Mouse (Mus musculus) heart, adult 9 months (tissue): ENCODE results near the gene Grik3.
A peak's percentile ranks its signal among the peaks of the same experiment; 100 is the strongest.
"Not testable (repeated sequence)": the region's sequence is repeated elsewhere in the genome, so short reads cannot be mapped to it uniquely, and the experiment has no call there.

Source experiments
- DNase-seq, 2 experiments: peaks; one replicate each; pipeline ENCODE4 v3.0.0; 2022; ENCODE audit warnings: low spot score in 2 of 2

Gene Grik3

GRCm38 (mm10) chr4:125592663-125593062, 102.2 kb downstream of the Grik3 start:
- DNase-seq, result no peak

GRCm38 (mm10) chr4:125595011-125595410, 104.5 kb downstream of the Grik3 start:
- no peak for DNase-seq

GRCm38 (mm10) chr4:125598677-125599076, 108.2 kb downstream of the Grik3 start:
- DNase-seq, result no peak

- no peak for DNase-seq
These were observed 109.1 kb downstream of the Grik3 start for GRCm38 (mm10) chr4:125599510-125600005.

- DNase-seq, result no peak
These were observed 110.1 kb downstream of the Grik3 start for GRCm38 (mm10) chr4:125600642-125601041.

GRCm38 (mm10) chr4:125601301-125601700, 110.8 kb downstream of the Grik3 start:
- DNase-seq, result no peak

GRCm38 (mm10) chr4:125604494-125604893, 114.0 kb downstream of the Grik3 start:
- no peak for DNase-seq

- no peak for DNase-seq
These were observed 115.6 kb downstream of the Grik3 start for GRCm38 (mm10) chr4:125606147-125606546.

- DNase-seq, result no peak
These were observed 117.0 kb downstream of the Grik3 start for GRCm38 (mm10) chr4:125607397-125608042.

- not testable (repeated sequence) for DNase-seq
These were observed 118.4 kb downstream of the Grik3 start for GRCm38 (mm10) chr4:125608896-125609295.

GRCm38 (mm10) chr4:125609320-125610306, 119.1 kb downstream of the Grik3 start:
- no peak for DNase-seq

- no peak for DNase-seq
These were observed 127.4 kb downstream of the Grik3 start for GRCm38 (mm10) chr4:125617851-125618250.

- DNase-seq, result no peak
These were observed 128.2 kb downstream of the Grik3 start for GRCm38 (mm10) chr4:125618524-125619320.

GRCm38 (mm10) chr4:125624885-125625678, 134.6 kb downstream of the Grik3 start:
- no peak for DNase-seq

GRCm38 (mm10) chr4:125629544-125629943, 139.0 kb downstream of the Grik3 start:
- DNase-seq, result peak; percentile 51 to 72

- no peak for DNase-seq
These were observed 144.5 kb downstream of the Grik3 start for GRCm38 (mm10) chr4:125635037-125635436.

- peak; percentile 43 to 64 for DNase-seq
These were observed 146.3 kb downstream of the Grik3 start for GRCm38 (mm10) chr4:125636616-125637304.

GRCm38 (mm10) chr4:125637364-125637763, 146.9 kb downstream of the Grik3 start:
- DNase-seq, result no peak

- no peak for DNase-seq
These were observed 150.0 kb downstream of the Grik3 start for GRCm38 (mm10) chr4:125640520-125640919.
